Mouse (Mus musculus) liver, adult 2 months (tissue): ENCODE measurements around the gene Pigl. TPM values are rescaled to one million over a fixed set of nuclear protein-coding genes. Genes with fewer than 3 reads are reported as not detected.
"Not testable (repeated sequence)": the region's sequence is repeated elsewhere in the genome, so short reads cannot be mapped to it uniquely, and the experiment has no call there.

ENCODE experiments used
- DNase-seq: peaks from one replicate; pipeline ENCODE4 v3.0.0-alpha.2; 2011; ENCODE audit warnings: low read depth, low spot score; ENCODE audit errors: extremely low read depth
- H3K27ac ChIP-seq: fragments of 200-500 bp; replicated peaks from 2 replicates; pipeline ENCODE4 v1.5.1; 2012; ENCODE audit warnings: low read depth, mild to moderate bottlenecking, control low read depth, inconsistent platforms, low read length; ENCODE audit not compliant: insufficient read depth
- H3K27me3 ChIP-seq: fragments of 200-500 bp; 2 replicates; pipeline ENCODE4 v1.6.1; 2012; ENCODE audit warnings: mild to moderate bottlenecking, moderate library complexity, low read length, inconsistent platforms; ENCODE audit not compliant: control insufficient read depth, insufficient read depth
- H3K36me3 ChIP-seq: fragments of 200-500 bp; 2 replicates; pipeline ENCODE4 v1.6.1; 2012; ENCODE audit warnings: low read length, inconsistent platforms; ENCODE audit not compliant: control insufficient read depth, insufficient read depth
- H3K4me1 ChIP-seq: fragments of 200-500 bp; 2 replicates; pipeline ENCODE4 v1.6.1; 2011; ENCODE audit warnings: low read length; ENCODE audit not compliant: control insufficient read depth, insufficient read depth
- H3K4me3 ChIP-seq: fragments of 200-500 bp; 2 replicates; pipeline ENCODE4 v1.5.1; 2011; ENCODE audit warnings: low read depth, mild to moderate bottlenecking, control low read depth, low read length, moderate library complexity; ENCODE audit not compliant: insufficient read depth
- H3K79me2 ChIP-seq: fragments of 200-500 bp; 2 replicates; pipeline ENCODE4 v1.6.1; 2012; ENCODE audit warnings: inconsistent platforms, mild to moderate bottlenecking, low read length, moderate library complexity; ENCODE audit not compliant: control insufficient read depth, insufficient read depth
- H3K9ac ChIP-seq: fragments of 200-500 bp; 2 replicates; pipeline ENCODE4 v1.6.1; 2012; ENCODE audit warnings: low read depth, mild to moderate bottlenecking, control low read depth, inconsistent platforms, low read length
- CTCF ChIP-seq: fragments of 200-500 bp; IDR thresholded peaks from 2 replicates; pipeline ENCODE4 v1.5.1; 2011; ENCODE audit warnings: low read depth, low read length, control low read depth
- POLR2A ChIP-seq: fragments of 200-500 bp; IDR thresholded peaks from 2 replicates; pipeline ENCODE4 v1.6.1; 2011; ENCODE audit warnings: low read length, control low read depth; ENCODE audit not compliant: insufficient read depth; ENCODE audit errors: extremely low read depth
- WGBS: fragments of 180-500 bp; shearing (Covaris S2); methylation state at CpG from one replicate; pipeline ENCODE4 v1.1.7; 2018; 5-methylcytosine and 5-hydroxymethylcytosine counted together
- polyA plus RNA-seq: library from polyadenylated mRNA; depleted of rRNA; stranded (reverse); fragments of >200 nt; gene quantifications from 2 replicates; pipeline ENCODE4 v1.2.3, GENCODE M21; 2012
- total RNA-seq: library from RNA; depleted of rRNA; stranded (reverse); fragments of >200 nt; gene quantifications from 2 replicates; pipeline ENCODE4 v1.2.3, GENCODE M21; 2014

Gene Pigl
- total and polyA plus RNA-seq, 2 experiments: 1.5 to 3.6 TPM

DNA sequence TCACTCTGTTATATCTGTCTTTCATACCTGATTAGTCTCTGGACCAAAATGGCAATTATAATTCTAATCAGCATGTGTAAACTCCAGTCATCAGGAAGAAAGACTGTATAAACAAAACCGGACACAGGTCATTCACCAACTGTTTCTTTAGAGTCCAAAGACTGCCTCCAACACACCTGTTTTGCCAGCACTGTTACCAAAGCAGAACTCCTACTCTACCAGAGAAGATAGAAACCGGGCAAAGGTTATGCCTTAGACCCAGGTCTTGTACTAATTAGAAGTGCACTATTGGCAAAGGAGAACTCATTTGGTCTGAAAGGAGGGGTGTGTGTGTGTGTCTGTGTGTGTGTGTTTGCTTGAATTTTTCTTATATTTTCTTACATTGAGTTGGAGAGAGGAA, 42.3 kb downstream of the Pigl start:
- H3K27ac ChIP-seq: peak overlapping the region; percentile 72
- 26% methylated on average over 2 of the region's 2 CpGs for WGBS
- H3K36me3 ChIP-seq: no peaks in the 10 kb centered on the region
- no peak overlapping the region for H3K9ac ChIP-seq
- DNase-seq: peak; percentile 89
- no peaks in the 10 kb centered on the region for H3K27me3 ChIP-seq
- TF ChIP-seq POLR2A (no peak), CTCF (no peak)
- H3K4me3 ChIP-seq: no peak overlapping the region
- no peaks in the 10 kb centered on the region for H3K79me2 ChIP-seq
- peaks cover 14% of the 10 kb centered on the region for H3K4me1 ChIP-seq

DNA sequence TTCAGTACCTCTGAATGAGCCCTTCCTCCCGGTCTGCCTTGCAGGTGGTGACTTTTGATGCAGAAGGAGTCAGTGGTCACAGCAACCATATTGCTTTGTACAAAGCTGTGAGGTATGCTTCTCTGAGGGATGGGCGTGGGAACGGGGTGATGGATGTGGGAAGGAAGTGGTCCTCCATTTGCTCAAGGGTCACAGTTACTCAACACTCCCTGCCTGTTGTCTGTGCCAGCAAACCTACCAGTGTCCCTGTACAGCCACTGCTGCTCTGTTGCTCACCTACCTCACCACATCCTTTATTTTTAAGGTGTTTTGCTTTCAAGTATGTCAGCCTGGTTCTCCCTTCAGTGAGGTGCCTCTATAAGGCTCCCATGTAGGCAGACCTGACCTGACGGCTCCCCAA, 49.4 kb downstream of the Pigl start:
- H3K4me3 ChIP-seq: no peak overlapping the region
- 95% methylated on average over 4 of the region's 4 CpGs for WGBS
- TF ChIP-seq POLR2A: no peak
- TF ChIP-seq CTCF: no peak
- no peaks in the 10 kb centered on the region for H3K36me3 ChIP-seq
- H3K27ac ChIP-seq: no peak overlapping the region
- H3K9ac ChIP-seq: no peak overlapping the region
- H3K4me1 ChIP-seq: no peaks in the 10 kb centered on the region
- no peaks in the 10 kb centered on the region for H3K79me2 ChIP-seq
- H3K27me3 ChIP-seq: no peaks in the 10 kb centered on the region
- no peak for DNase-seq

DNA sequence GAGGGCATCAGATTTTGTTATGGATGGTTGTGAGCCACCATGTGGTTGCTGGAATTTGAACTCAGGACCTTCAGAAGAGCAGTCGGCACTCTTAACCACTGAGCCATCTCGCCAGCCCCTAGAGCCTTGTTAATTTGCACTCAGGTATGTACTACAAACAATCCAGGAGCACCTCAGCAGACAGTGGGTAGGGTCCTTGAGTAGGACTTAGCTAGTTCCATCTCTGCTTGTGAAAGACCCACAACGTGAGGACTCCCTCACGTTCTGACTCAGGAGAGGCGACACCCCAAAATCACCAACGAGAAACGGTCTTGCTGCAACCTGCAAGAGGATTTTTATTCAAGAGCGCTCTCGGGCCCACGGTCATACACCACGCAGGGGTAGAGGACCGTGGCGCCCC, 50.1 kb downstream of the Pigl start:
- not testable (repeated sequence) for H3K4me1 ChIP-seq, H3K79me2 ChIP-seq, H3K36me3 ChIP-seq, H3K9ac ChIP-seq, H3K27ac ChIP-seq, DNase-seq, H3K4me3 ChIP-seq, H3K27me3 ChIP-seq
- 96% methylated on average over 13 of the region's 13 CpGs for WGBS

DNA sequence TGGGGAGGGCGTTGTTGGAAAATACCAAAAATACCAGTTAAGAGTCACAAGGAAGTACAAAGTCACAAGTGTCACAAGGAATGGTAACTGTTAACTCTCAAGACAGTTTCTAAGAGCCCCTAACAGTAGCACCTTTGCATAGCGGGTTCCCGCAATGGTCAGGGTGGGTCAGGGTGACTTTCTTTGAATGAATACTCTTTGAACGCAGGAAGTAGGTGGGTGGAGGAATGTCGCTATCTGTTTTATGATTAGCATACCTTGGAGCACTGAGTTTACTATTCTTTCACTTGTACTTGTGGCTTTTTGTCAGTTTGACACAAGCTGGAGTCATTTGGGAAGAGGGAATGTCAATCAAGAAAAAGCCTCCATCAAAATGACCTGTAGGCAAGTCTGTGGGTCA, 50.6 kb downstream of the Pigl start:
- not testable (repeated sequence) for H3K9ac ChIP-seq, H3K36me3 ChIP-seq
- 98% methylated on average over 5 of the region's 5 CpGs for WGBS

DNA sequence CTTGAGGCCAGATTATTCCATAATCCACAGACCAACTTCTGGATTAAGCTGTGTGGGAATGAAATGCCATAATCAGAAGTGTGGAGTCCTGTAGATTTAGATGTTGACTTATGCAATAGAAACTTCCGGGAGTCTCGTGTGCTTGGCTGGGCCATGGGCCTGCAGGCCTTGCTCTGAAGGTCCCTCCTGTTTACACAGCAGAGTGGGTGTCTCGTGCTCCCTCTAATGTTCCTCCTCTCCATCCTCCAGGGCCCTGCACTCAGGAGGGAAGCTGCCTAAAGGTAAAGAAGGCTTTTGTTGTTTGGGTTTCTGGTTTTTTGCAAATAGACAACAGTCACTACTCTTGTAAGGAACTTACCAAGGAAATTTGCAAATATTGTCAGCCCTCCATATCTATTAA, 51.3 kb downstream of the Pigl start:
- 38% methylated on average over 3 of the region's 3 CpGs for WGBS

More for the DNA sequence above, 50.6 kb downstream of the Pigl start:
- DNase-seq, H3K27ac ChIP-seq, H3K4me1 ChIP-seq, H3K27me3 ChIP-seq, H3K79me2 ChIP-seq, H3K4me3 ChIP-seq: not testable (repeated sequence)

DNA sequence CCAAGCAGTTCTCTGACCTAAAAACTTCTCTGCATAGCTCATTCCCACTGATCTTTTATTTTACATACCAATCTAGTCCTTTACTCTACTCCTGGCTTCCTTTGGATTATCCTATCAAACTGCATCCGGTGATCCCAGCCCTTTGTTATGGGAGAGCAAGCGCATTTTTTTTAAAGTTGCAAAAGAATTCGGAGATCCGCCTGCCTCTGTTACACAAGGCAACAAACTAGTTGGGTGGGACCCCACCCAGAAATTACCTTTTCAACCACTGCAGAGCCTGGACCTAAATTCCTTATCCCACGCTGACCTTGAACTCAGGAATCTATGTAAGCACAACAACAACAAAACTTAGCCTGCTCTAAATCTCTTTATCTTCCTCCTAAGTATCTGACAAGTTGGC, 52.7 kb downstream of the Pigl start:
- Histone ChIP-seq H3K4me3 (no peak overlapping the region), H3K79me2 (no peaks in the 10 kb centered on the region), H3K36me3 (no peaks in the 10 kb centered on the region), H3K9ac (no peak overlapping the region), H3K27ac (no peak overlapping the region), H3K4me1 (no peaks in the 10 kb centered on the region), H3K27me3 (no peaks in the 10 kb centered on the region)
- DNase-seq: no peak
- 91% methylated on average over 5 of the region's 5 CpGs for WGBS
- TF ChIP-seq POLR2A (no peak), CTCF (no peak)

More for the DNA sequence above, 51.3 kb downstream of the Pigl start:
- Histone ChIP-seq H3K79me2 (no peaks in the 10 kb centered on the region), H3K4me1 (no peaks in the 10 kb centered on the region), H3K36me3 (no peaks in the 10 kb centered on the region), H3K9ac (no peak overlapping the region), H3K27me3 (no peaks in the 10 kb centered on the region), H3K4me3 (no peak overlapping the region), H3K27ac (no peak overlapping the region)
- no peak for DNase-seq
- no peak for TF ChIP-seq CTCF
- TF ChIP-seq POLR2A: no peak
